Mouse (Mus musculus) heart, embryonic 15.5 days (tissue): ENCODE measurements at regions not wholly inside any gene's neighbourhood (a gene's known extent, or its start where the extent isn't known, plus 50 kb on each side); places are given as distances from the start of the nearest gene placed in this dataset.

Source experiments
- ATAC-seq: fragments of 200-750 bp; cut with Nextera tagmentation; replicated peaks from 2 replicates; pipeline ENCODE4 v1.8.0; 2017; ENCODE audit warnings: low read depth, moderate TSS enrichment; ENCODE audit not compliant: insufficient number of reproducible peaks, insufficient read depth, low FRiP score
- H3K27ac ChIP-seq: fragments of 300-500 bp; sonication (generic); 2 replicates; pipeline ENCODE4 v1.5.1; 2015; ENCODE audit warnings: mild to moderate bottlenecking, inconsistent platforms
- H3K27me3 ChIP-seq: fragments of 300-500 bp; sonication (generic); 2 replicates; pipeline ENCODE4 v1.6.1; 2015; ENCODE audit warnings: inconsistent platforms
- H3K36me3 ChIP-seq: fragments of 300-500 bp; sonication (generic); 2 replicates; pipeline ENCODE4 v1.6.1; 2015; ENCODE audit warnings: mild to moderate bottlenecking, inconsistent platforms
- H3K4me1 ChIP-seq: fragments of 300-500 bp; sonication (generic); replicated peaks from 2 replicates; pipeline ENCODE4 v1.6.1; 2015; ENCODE audit warnings: inconsistent platforms
- H3K4me2 ChIP-seq: fragments of 300-500 bp; sonication (generic); 2 replicates; pipeline ENCODE4 v1.6.1; 2015; ENCODE audit warnings: inconsistent platforms, mild to moderate bottlenecking, moderate library complexity
- H3K4me3 ChIP-seq: fragments of 300-500 bp; sonication (generic); 2 replicates; pipeline ENCODE4 v1.5.1; 2015; ENCODE audit warnings: mild to moderate bottlenecking, inconsistent platforms
- H3K9ac ChIP-seq: fragments of 300-500 bp; sonication (generic); 2 replicates; pipeline ENCODE4 v1.6.1; 2015; ENCODE audit warnings: mild to moderate bottlenecking, inconsistent platforms
- H3K9me3 ChIP-seq: fragments of 300-500 bp; sonication (generic); replicated peaks from 2 replicates; pipeline ENCODE4 v1.6.1; 2016; ENCODE audit warnings: inconsistent platforms
- WGBS: fragments of 180-500 bp; shearing (Covaris S2); methylation state at CpG from one replicate; pipeline ENCODE4 v1.1.7; 2015; ENCODE audit warnings: mixed read lengths; 5-methylcytosine and 5-hydroxymethylcytosine counted together

- H3K4me2 ChIP-seq: no peak overlapping the region
- ATAC-seq: no peak
- WGBS: 24% methylated on average over 6 of the region's 6 CpGs
Measured at GRCm38 (mm10) chr1:57666179-57666693, 107.7 kb upstream of the Spats2l start.

GRCm38 (mm10) chr1:57673415-57673814 lies 100.5 kb upstream of the Spats2l start:
- 64% methylated on average over 2 of the region's 2 CpGs for WGBS
- Histone ChIP-seq H3K4me2 (no peak overlapping the region), H3K4me3 (no peak overlapping the region), H3K9ac (no peak overlapping the region), H3K27ac (no peak overlapping the region), H3K4me1 (peaks cover 6% of the 10 kb centered on the region; the same call in 1 of the 2 replicates), H3K27me3 (no peaks in the 10 kb centered on the region), H3K9me3 (no peaks in the 10 kb centered on the region), H3K36me3 (no peaks in the 10 kb centered on the region)
- no peak for ATAC-seq

More at GRCm38 (mm10) chr1:57666179-57666693, 107.7 kb upstream of the Spats2l start:
- Histone ChIP-seq H3K4me3 (no peak overlapping the region), H3K36me3 (no peaks in the 10 kb centered on the region), H3K27me3 (no peaks in the 10 kb centered on the region), H3K9me3 (no peaks in the 10 kb centered on the region), H3K4me1 (peaks cover 11% of the 10 kb centered on the region), H3K9ac (no peak overlapping the region), H3K27ac (no peak overlapping the region)

GRCm38 (mm10) chr1:57673957-57674699 lies 99.8 kb upstream of the Spats2l start:
- Histone ChIP-seq H3K4me3 (no peak overlapping the region), H3K4me1 (peaks cover 6% of the 10 kb centered on the region; the same call in 1 of the 2 replicates), H3K27ac (no peak overlapping the region), H3K9me3 (no peaks in the 10 kb centered on the region), H3K27me3 (no peaks in the 10 kb centered on the region), H3K36me3 (no peaks in the 10 kb centered on the region), H3K4me2 (no peak overlapping the region), H3K9ac (no peak overlapping the region)
- ATAC-seq: no peak
- 66% methylated on average over 7 of the region's 7 CpGs for WGBS

- no peak for ATAC-seq
- Histone ChIP-seq H3K4me3 (no peak overlapping the region), H3K27ac (no peak overlapping the region), H3K27me3 (no peaks in the 10 kb centered on the region), H3K9ac (no peak overlapping the region), H3K4me2 (no peak overlapping the region), H3K36me3 (no peaks in the 10 kb centered on the region), H3K4me1 (no peaks in the 10 kb centered on the region), H3K9me3 (no peaks in the 10 kb centered on the region)
- 74% methylated on average over 14 of the region's 14 CpGs for WGBS
Measured at GRCm38 (mm10) chr1:57684387-57685162, 89.4 kb upstream of the Spats2l start.

GRCm38 (mm10) chr1:57689253-57689652 lies 84.7 kb upstream of the Spats2l start:
- Histone ChIP-seq H3K9me3 (no peaks in the 10 kb centered on the region), H3K27me3 (no peaks in the 10 kb centered on the region), H3K4me1 (no peaks in the 10 kb centered on the region), H3K27ac (no peak overlapping the region), H3K9ac (no peak overlapping the region), H3K4me3 (no peak overlapping the region), H3K4me2 (no peak overlapping the region), H3K36me3 (no peaks in the 10 kb centered on the region)
- no peak for ATAC-seq

- Histone ChIP-seq H3K36me3 (no peaks in the 10 kb centered on the region), H3K4me3 (no peak overlapping the region), H3K27ac (no peak overlapping the region), H3K4me1 (no peaks in the 10 kb centered on the region), H3K9ac (no peak overlapping the region), H3K4me2 (no peak overlapping the region), H3K9me3 (no peaks in the 10 kb centered on the region), H3K27me3 (no peaks in the 10 kb centered on the region)
- no peak for ATAC-seq
- WGBS: 73% methylated on average over 4 of the region's 4 CpGs
Measured at GRCm38 (mm10) chr1:57707906-57708305, 66.1 kb upstream of the Spats2l start.

- H3K4me1 ChIP-seq: no peaks in the 10 kb centered on the region
- WGBS: 61% methylated on average over 5 of the region's 5 CpGs
- no peak overlapping the region for H3K9ac ChIP-seq
- H3K9me3 ChIP-seq: no peaks in the 10 kb centered on the region
- no peak overlapping the region for H3K4me3 ChIP-seq
- no peaks in the 10 kb centered on the region for H3K36me3 ChIP-seq
- no peaks in the 10 kb centered on the region for H3K27me3 ChIP-seq
- H3K4me2 ChIP-seq: no peak overlapping the region
- H3K27ac ChIP-seq: no peak overlapping the region
- ATAC-seq: no peak
Measured at GRCm38 (mm10) chr1:57712916-57713503, 61.0 kb upstream of the Spats2l start.

- no peaks in the 10 kb centered on the region for H3K36me3 ChIP-seq
- H3K27ac ChIP-seq: no peak overlapping the region
- ATAC-seq: no peak
- H3K4me1 ChIP-seq: no peaks in the 10 kb centered on the region
- H3K27me3 ChIP-seq: no peaks in the 10 kb centered on the region
- WGBS: 60% methylated on average over 5 of the region's 5 CpGs
- no peak overlapping the region for H3K4me2 ChIP-seq
- no peak overlapping the region for H3K4me3 ChIP-seq
- no peaks in the 10 kb centered on the region for H3K9me3 ChIP-seq
- no peak overlapping the region for H3K9ac ChIP-seq
Measured at GRCm38 (mm10) chr1:57717139-57717800, 56.7 kb upstream of the Spats2l start.

- H3K36me3 ChIP-seq: no peaks in the 10 kb centered on the region
- no peak overlapping the region for H3K9ac ChIP-seq
- no peaks in the 10 kb centered on the region for H3K9me3 ChIP-seq
- no peak overlapping the region for H3K27ac ChIP-seq
- 73% methylated on average over 7 of the region's 7 CpGs for WGBS
- no peaks in the 10 kb centered on the region for H3K27me3 ChIP-seq
- H3K4me1 ChIP-seq: no peaks in the 10 kb centered on the region
- ATAC-seq: no peak
- no peak overlapping the region for H3K4me2 ChIP-seq
- H3K4me3 ChIP-seq: no peak overlapping the region
Measured at GRCm38 (mm10) chr1:57718409-57718808, 55.6 kb upstream of the Spats2l start.
